Mouse (Mus musculus) neural tube, embryonic 14.5 days (tissue): ENCODE measurements around the gene Nrsn2. TPM values are rescaled to one million over a fixed set of nuclear protein-coding genes. Genes with fewer than 3 reads are reported as not detected.
"Not testable (repeated sequence)": the region's sequence is repeated elsewhere in the genome, so short reads cannot be mapped to it uniquely, and the experiment has no call there.

Source experiments
- ATAC-seq: fragments of 200-750 bp; cut with Nextera tagmentation; 2 replicates; pipeline ENCODE4 v1.8.0; 2017; ENCODE audit warnings: low read depth, mild to moderate bottlenecking, moderate TSS enrichment, moderate library complexity
- H3K27ac ChIP-seq: fragments of 300-500 bp; sonication (generic); 2 replicates; pipeline ENCODE4 v1.5.1; 2014; ENCODE audit warnings: low read depth, mild to moderate bottlenecking, control low read depth, low read length, moderate library complexity, mixed read lengths
- H3K27me3 ChIP-seq: fragments of 300-500 bp; sonication (generic); 2 replicates; pipeline ENCODE4 v1.6.1; 2014; ENCODE audit warnings: low read length; ENCODE audit not compliant: control insufficient read depth, insufficient read depth
- H3K36me3 ChIP-seq: fragments of 300-500 bp; sonication (generic); 2 replicates; pipeline ENCODE4 v1.6.1; 2014; ENCODE audit warnings: low read length, mixed read lengths; ENCODE audit not compliant: control insufficient read depth, insufficient read depth
- H3K4me1 ChIP-seq: fragments of 300-500 bp; sonication (generic); 2 replicates; pipeline ENCODE4 v1.6.1; 2014; ENCODE audit warnings: low read length; ENCODE audit not compliant: control insufficient read depth, insufficient read depth
- H3K4me2 ChIP-seq: fragments of 300-500 bp; sonication (generic); 2 replicates; pipeline ENCODE4 v1.6.1; 2014; ENCODE audit warnings: mild to moderate bottlenecking, low read depth, low read length, control low read depth
- H3K4me3 ChIP-seq: fragments of 300-500 bp; sonication (generic); 2 replicates; pipeline ENCODE4 v1.5.1; 2014; ENCODE audit warnings: low read depth, low read length, control low read depth, mixed read lengths
- H3K9ac ChIP-seq: fragments of 300-500 bp; sonication (generic); replicated peaks from 2 replicates; pipeline ENCODE4 v1.6.1; 2014; ENCODE audit warnings: low read depth, mild to moderate bottlenecking, control low read depth, low read length, mixed read lengths
- H3K9me3 ChIP-seq: fragments of 300-500 bp; sonication (generic); 2 replicates; pipeline ENCODE4 v1.6.1; 2016; ENCODE audit warnings: low read length; ENCODE audit not compliant: control insufficient read depth
- WGBS: fragments of 180-500 bp; shearing (Covaris S2); extraction: QIAGEN DNeasy Blood & Tissue Kit; methylation state at CpG from one replicate; pipeline ENCODE4 v1.1.7; 2014; 5-methylcytosine and 5-hydroxymethylcytosine counted together
- polyA plus RNA-seq: library from polyadenylated mRNA; unstranded; fragments of >200 nt; fragmentation: Nextera tagmentation; extraction: Ambion mirVana; gene quantifications from 2 replicates; pipeline ENCODE4 v1.2.1, GENCODE M21; 2014

The Nrsn2 gene
- polyA plus RNA-seq, 1 experiment from 2014 or later: 54.4 TPM

GRCm38 (mm10) chr2:152368532-152369140 is 7.8 kb downstream of the Nrsn2 start:
- Histone ChIP-seq H3K4me3 (no peak overlapping the region), H3K27me3 (no peaks in the 10 kb centered on the region), H3K9me3 (no peaks in the 10 kb centered on the region), H3K4me2 (no peak overlapping the region), H3K9ac (no peak overlapping the region), H3K27ac (no peak overlapping the region), H3K36me3 (no peaks in the 10 kb centered on the region), H3K4me1 (0 out of 2 replicates have a peak, but pooled peaks cover 3% of the 10 kb centered on the region)
- WGBS: 30% methylated on average over 14 of the region's 14 CpGs
- peak; percentile 56; the same call in 1 of the 2 replicates for ATAC-seq

DNA sequence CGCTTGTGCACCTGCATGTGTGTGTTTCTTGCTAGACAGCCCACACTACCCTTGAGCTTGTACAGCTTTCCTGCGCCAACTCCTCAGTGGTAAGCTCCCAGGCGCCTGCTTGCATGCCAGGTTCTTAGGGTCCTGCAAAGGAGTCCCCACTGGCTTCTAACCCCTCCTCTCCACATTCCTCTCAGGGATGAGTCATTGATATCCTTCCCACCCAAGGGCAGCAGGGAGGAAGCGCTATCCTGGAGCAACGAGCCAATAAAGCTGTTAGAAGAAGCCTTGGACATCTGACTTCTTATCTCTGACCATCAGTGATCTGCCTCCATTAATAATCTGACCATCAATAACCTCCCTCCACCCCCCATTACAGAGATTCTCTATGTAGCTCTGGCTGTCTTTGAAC is 8.5 kb downstream of the Nrsn2 start:
- no peak for ATAC-seq

DNA sequence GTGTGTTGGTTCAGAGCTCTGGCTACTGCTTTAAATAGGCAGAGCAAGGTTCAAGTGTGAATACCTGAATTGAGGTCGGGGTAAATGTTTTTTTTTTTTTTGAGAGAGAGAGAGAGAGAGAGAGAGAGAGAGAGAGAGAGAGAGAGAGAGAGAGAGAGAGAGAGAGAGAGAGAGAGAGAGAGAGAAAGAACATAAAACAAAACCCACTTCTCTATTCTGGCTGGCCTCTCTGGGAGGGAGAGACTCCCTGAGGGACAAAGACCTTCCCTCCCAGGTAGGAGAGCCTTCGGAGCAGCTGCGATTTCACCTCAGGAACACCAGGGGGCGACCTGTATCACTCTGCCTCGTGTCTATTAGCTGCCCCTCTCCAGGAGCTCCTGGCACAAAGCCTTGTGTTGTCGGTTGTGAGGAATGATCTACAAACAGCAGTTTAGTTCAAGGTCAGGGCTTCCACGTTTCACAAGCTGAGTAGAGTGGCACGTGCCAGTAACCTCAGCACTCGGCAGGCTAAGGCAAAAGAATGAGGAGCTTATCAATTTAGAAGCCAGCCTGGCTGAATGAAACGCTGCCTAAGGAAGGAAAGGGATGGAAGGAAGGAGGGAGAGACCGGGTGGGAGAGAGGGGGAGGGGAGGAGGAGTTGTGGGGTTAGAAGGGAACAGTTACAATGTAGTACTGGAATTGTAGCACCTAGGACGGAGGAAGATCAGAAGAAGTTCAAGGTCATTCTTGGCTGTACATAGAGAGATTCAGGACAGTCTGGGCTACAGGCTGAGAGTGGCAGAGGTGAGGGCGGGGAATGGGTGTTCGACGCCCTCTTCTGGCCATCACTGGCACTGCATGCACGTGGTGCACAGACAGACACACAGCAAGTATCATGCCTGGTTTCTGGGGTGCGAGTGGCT is 12.9 kb downstream of the Nrsn2 start:
- 12% methylated on average over 17 of the region's 17 CpGs for whole genome bisulfite sequencing
- Histone ChIP-seq H3K9me3 (no peaks in the 10 kb centered on the region), H3K4me3 (no peak overlapping the region), H3K36me3 (no peaks in the 10 kb centered on the region), H3K27ac (peak overlapping the region; percentile 62), H3K27me3 (no peaks in the 10 kb centered on the region), H3K4me2 (peak overlapping the region; percentile 35), H3K9ac (no peak overlapping the region), H3K4me1 (0 out of 2 replicates have a peak, but pooled peaks cover 5% of the 10 kb centered on the region)
- peak; percentile 71 for ATAC-seq

More for the DNA sequence above, 8.5 kb downstream of the Nrsn2 start:
- no peak overlapping the region for H3K4me3 ChIP-seq
- H3K4me2 ChIP-seq: no peak overlapping the region
- H3K4me1 ChIP-seq: 0 out of 2 replicates have a peak, but pooled peaks cover 5% of the 10 kb centered on the region
- 81% methylated on average over 5 of the region's 5 CpGs for WGBS
- H3K36me3 ChIP-seq: no peaks in the 10 kb centered on the region
- no peak overlapping the region for H3K27ac ChIP-seq
- no peaks in the 10 kb centered on the region for H3K9me3 ChIP-seq
- H3K9ac ChIP-seq: no peak overlapping the region
- no peaks in the 10 kb centered on the region for H3K27me3 ChIP-seq

- no peak overlapping the region for H3K4me3 ChIP-seq
- no peaks in the 10 kb centered on the region for H3K27me3 ChIP-seq
- WGBS: 88% methylated on average over 8 of the region's 8 CpGs
- H3K9ac ChIP-seq: no peak overlapping the region
- ATAC-seq: no peak
- H3K4me2 ChIP-seq: no peak overlapping the region
- H3K27ac ChIP-seq: no peak overlapping the region
- no peaks in the 10 kb centered on the region for H3K36me3 ChIP-seq
- 0 out of 2 replicates have a peak, but pooled peaks cover 5% of the 10 kb centered on the region for H3K4me1 ChIP-seq
- no peaks in the 10 kb centered on the region for H3K9me3 ChIP-seq
Observed at GRCm38 (mm10) chr2:152361193-152361592, 15.2 kb downstream of the Nrsn2 start.

GRCm38 (mm10) chr2:152360271-152360775 is 16.1 kb downstream of the Nrsn2 start:
- Histone ChIP-seq H3K4me2 (no peak overlapping the region), H3K4me1 (0 out of 2 replicates have a peak, but pooled peaks cover 5% of the 10 kb centered on the region), H3K27me3 (no peaks in the 10 kb centered on the region), H3K27ac (no peak overlapping the region), H3K4me3 (no peak overlapping the region), H3K9me3 (no peaks in the 10 kb centered on the region), H3K9ac (no peak overlapping the region), H3K36me3 (no peaks in the 10 kb centered on the region)
- ATAC-seq: no peak
- 61% methylated on average over 7 of the region's 7 CpGs for WGBS

- H3K27me3 ChIP-seq: no peaks in the 10 kb centered on the region
- no peak for ATAC-seq
- no peak overlapping the region for H3K4me3 ChIP-seq
- no peak overlapping the region for H3K9ac ChIP-seq
- 0 out of 2 replicates have a peak, but pooled peaks cover 5% of the 10 kb centered on the region for H3K4me1 ChIP-seq
- WGBS: 89% methylated on average over 5 of the region's 5 CpGs
- H3K27ac ChIP-seq: no peak overlapping the region
- no peak overlapping the region for H3K4me2 ChIP-seq
- no peaks in the 10 kb centered on the region for H3K36me3 ChIP-seq
- H3K9me3 ChIP-seq: no peaks in the 10 kb centered on the region
Observed at GRCm38 (mm10) chr2:152359616-152360015, 16.8 kb downstream of the Nrsn2 start.

- not testable (repeated sequence) for H3K27ac ChIP-seq, H3K36me3 ChIP-seq, H3K9me3 ChIP-seq, H3K4me3 ChIP-seq, H3K27me3 ChIP-seq, ATAC-seq, H3K4me2 ChIP-seq, H3K9ac ChIP-seq, H3K4me1 ChIP-seq
- 74% methylated on average over 5 of the region's 5 CpGs for WGBS
Observed at GRCm38 (mm10) chr2:152358977-152359376, 17.5 kb downstream of the Nrsn2 start.

DNA sequence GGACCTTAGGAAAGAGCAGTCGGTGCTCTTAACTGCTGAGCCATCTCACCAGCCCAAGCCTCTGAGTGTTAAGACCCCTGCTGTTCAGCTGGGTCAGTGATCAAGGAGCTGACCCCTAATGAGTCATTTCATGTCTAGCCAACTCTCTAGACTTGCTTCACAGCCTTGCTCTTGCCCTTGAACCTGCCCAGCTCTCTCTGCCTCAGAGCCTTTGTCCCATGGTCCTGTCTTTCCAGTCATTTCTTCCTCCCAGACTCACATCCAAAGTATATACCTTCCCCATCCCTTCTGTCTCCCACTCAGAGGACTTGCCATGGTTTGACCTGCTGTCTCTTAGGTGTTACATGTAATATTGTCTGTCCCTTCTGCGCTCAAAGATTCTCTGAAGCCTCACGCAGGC is 19.2 kb downstream of the Nrsn2 start:
- Histone ChIP-seq H3K36me3 (no peaks in the 10 kb centered on the region), H3K4me2 (no peak overlapping the region), H3K4me1 (no peaks in the 10 kb centered on the region), H3K27ac (no peak overlapping the region), H3K9ac (no peak overlapping the region), H3K4me3 (no peak overlapping the region), H3K9me3 (no peaks in the 10 kb centered on the region), H3K27me3 (no peaks in the 10 kb centered on the region)
- WGBS: 84% methylated on average over 3 of the region's 3 CpGs
- ATAC-seq: no peak
